Mouse (Mus musculus) yolk sac, embryonic 10.5 days (tissue): ENCODE results near the gene Slc26a8.

Source experiments
- DNase-seq: peaks from one replicate; pipeline ENCODE4 v3.0.0-alpha.2; 2017; ENCODE audit warnings: low spot score

Gene Slc26a8

DNA sequence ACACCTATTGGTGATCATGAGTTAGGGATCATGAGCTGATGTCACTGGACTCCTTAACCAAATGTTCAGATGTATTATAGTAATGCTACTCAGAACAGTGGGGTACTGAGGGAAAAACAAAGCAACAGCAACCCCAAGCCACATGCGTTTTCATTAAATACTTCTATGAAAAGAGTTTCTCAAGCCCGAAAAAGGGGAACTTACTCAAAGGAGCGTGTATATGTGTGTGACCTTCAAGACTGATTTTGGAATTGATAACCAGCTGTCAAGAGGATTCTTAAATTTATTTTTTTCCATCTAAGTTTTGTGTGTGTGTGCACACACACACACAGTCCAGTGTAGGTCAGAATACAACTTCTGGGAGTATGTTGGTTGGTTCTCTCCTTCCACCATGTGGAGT lies 49.9 kb downstream of the Slc26a8 start:
- no peak for DNase-seq

GRCm38 (mm10) chr17:28637711-28638690 lies 52.0 kb downstream of the Slc26a8 start:
- DNase-seq = no peak

DNA sequence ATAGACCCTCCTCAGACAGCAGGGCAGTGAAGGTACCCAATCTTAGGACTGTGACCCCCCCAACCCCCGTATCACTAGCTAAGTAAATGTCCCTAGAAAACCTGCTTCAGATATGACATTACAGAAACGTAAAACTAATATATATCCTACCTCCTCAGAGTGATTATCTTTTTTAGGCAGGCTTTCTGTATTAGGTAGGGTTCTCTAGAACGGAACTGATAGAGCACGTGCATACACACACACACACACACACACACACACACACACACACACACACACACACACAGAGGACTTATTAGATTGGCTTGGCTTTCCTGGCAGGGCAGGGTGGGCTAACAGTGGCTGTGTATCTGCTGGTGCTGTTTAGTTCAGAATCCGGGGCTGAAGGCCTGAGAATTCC lies 54.2 kb downstream of the Slc26a8 start:
- no peak for DNase-seq

DNA sequence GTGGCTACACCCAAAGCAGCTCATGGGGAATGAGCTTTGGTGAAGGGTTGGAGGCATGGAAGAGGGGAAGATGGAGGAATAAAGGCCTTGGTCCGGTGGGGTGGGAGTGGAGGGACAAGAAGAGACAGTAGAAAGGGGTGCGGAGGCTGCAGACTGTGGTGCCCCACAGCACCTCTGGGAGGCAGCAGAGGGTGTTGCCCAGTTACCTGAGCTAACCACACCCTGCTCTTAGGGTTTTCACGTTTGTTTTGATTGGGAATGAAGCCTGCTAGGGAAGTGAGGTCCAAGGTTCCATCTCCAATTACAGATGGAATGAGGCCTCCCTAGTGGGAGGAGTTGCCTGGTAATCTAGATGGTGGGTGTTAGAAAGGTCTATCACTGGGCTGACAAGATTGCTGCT lies 60.9 kb downstream of the Slc26a8 start:
- DNase-seq = no peak

GRCm38 (mm10) chr17:28628248-28629124 lies 61.5 kb downstream of the Slc26a8 start:
- DNase-seq = peak; percentile 29

GRCm38 (mm10) chr17:28626937-28627336 lies 63.1 kb downstream of the Slc26a8 start:
- no peak for DNase-seq

DNA sequence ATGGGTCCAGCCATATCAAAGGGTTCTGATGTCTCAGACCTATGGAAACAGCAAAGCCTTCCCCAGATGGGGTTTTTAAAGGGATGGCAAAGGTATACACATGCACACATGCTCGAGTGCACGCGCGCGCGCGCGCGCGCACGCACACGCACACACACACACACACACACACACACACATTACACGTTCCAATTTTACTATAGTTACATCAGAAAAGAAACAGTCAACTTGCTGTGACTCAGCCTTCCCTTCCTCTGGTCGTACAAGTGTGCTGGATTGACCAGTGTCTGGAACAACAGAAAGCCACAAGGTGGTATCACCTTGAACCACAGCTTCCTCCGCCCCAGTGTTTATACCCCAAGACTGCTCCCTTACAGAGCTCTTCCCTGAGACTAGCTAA lies 64.7 kb downstream of the Slc26a8 start:
- DNase-seq = no peak

DNA sequence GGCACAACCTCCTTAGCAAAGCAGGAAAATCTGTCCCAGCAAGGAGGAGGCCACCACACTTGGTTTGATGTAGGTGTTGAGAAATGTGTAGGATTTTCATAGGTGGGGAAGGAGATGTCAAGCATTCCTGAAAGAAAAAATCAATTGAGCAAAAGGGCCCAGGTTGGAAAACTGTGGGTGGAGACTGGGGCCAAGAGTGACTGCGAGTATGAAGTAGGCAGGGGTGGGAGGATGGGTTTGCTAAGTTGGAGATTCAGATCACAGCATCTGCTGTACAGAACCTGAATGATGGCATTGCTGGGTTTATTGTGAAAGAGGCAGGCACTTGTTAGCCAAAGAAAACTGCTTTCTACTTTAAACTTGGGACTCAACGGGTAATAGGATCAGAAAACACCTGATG lies 65.2 kb downstream of the Slc26a8 start:
- DNase-seq = no peak

- DNase-seq = peak; percentile 90
These were observed 67.7 kb downstream of the Slc26a8 start, which contains the start of gene Srpk1 for GRCm38 (mm10) chr17:28622300-28622759. TSS of gene Srpk1 (minus strand) at chr17:28622709.

DNA sequence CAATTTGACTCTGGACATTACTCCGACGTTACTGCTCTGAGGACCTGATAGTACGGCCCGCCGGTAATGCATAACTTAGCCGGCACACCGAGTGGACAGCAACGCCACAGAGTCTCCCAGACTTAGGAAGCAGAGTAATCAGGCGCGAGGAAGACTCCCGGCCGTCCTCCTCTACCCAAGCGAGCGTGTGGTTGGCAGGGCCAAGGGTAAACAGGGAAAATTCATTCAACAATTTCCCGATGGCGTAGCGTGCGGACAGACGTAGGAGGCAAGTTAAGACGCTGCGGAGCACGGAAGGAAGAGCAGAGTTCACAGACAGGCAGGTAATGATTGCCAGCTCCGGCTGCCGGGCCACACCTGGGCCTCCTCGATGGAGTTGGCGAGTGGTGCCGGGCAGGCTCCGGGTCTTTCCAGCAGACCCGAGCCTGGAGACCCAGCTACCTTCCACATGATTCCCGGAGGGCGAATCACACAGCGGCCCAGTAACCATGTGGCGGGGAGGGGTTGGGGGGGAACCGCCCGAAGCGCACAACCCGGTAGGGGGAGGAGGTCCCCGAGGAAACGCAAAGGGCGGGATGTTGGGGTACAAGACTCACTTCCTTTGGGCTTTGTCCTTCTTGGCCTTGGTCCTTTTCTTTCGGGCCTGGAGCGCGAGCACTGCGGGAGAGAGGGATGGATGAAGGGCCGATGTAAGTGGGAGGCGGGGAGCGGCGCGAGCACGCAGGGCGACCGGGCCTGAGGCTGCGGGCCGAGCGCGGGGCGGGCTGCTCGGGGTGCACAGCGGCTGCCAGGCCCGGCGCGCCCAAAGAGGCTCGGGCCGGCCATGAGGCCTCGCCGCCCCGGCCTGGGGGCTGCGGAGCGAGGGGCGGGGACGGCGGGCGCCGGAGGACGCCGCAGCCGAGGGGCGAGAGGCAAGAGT lies 68.4 kb downstream of the Slc26a8 start:
- DNase-seq = peak; percentile 77

DNA sequence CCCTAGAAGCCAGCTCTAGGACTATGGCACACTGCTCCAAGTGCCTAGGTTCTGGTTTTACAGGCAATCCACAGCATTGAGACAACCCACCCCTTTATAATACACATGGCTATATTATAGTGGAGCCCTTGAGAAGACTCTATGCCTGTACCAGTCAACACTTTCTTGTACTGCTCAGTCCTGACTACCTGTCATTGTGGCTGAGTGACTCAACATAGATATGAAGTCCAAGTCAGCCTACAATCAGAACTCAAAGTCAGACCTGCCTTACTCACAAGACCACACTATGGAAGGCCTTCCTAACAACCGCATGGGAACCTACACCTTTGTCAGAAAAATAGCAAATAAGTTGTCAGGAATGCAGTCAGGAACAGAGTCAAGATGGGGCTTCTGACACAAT lies 71.3 kb downstream of the Slc26a8 start:
- DNase-seq = no peak

GRCm38 (mm10) chr17:28618124-28618523 lies 71.9 kb downstream of the Slc26a8 start:
- peak; percentile 61 for DNase-seq

GRCm38 (mm10) chr17:28617636-28618035 lies 72.4 kb downstream of the Slc26a8 start:
- no peak for DNase-seq

- no peak for DNase-seq
These were observed 74.7 kb downstream of the Slc26a8 start for GRCm38 (mm10) chr17:28615332-28615731.

DNA sequence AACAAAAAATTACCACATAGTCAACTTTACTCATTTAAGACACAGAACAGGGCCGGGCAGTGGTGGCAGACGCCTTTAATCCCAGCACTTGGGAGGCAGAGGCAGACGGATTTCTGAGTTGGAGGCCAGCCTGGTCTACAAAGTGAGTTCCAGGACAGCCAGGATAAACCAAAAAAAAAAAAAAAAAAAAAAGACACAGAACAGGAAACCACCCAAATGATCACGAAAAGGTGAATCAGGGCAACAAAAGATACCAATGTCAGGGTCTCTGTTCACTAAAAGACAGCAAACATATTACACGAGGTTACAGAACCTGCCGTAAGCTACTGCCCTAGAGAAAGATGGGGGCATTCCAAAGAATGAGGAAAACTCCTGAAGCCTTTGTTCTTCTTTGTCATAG lies 76.9 kb downstream of the Slc26a8 start:
- no peak for DNase-seq

DNA sequence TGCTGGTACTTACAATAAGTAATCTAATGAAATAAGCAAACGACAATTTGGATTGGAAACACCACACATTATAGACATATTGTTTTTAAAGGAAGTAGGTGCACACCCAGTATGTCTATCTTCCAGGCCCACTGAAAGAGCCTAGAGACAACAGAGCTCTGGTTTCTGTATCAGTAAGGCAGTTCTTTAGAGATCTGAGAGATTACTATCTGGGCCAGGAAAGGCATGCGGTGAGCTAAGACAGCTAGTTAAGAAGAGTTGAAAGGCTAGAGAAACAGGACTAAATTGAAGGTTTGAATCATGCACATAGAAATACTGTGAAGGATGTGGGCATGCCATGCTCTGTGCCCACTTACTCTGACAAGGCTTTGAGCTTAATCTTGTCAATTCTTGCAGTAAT lies 77.4 kb downstream of the Slc26a8 start:
- DNase-seq = no peak

DNA sequence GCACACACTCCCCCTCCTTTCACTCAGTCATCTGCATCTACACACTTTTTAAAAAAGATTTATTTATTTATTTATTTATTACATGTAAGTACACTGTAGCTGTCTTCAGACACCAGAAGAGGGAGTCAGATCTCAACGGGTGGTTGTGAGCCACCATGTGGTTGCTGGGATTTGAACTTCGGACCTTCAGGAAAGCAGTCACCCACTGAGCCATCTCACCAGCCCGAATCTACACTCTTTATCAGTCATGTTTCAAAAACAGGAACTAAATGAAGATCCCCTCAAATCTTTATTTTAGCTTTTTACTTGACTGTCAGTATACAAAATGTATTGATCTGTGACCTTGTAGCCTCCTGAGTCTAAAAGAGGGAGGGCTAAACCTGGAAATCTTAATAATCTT lies 80.5 kb downstream of the Slc26a8 start:
- DNase-seq = no peak

DNA sequence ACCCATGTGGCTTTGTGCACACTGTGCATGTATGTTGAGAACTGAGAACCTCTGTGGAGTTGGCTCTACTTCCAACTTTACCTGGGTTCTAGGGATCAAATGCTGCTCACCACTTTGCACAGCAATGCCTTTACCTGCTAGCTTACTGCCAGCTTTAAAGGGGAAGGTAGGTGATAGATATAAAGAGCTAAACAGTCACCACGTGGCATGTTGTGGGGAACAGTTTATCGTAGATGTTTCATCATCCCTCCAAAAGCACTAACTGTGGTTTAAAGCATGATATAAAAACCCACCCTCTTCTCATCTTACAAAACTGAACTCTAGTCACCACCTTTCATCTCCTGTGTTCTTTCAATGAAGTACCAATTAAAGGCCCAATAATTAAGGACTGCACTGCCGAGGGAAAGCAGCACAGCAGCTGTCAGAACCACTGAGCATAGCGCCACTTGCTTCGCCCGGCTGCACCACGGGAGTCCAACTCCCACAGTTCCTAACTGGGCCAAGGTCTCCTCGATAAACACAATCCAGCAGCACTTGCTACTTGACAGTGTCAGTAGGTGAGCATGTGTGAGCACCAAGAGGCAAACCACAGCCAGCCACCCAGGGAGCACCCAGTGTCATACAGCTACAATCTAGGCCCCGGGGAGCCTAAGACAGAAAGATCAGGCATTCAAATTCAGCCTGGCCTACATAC lies 88.3 kb downstream of the Slc26a8 start:
- DNase-seq = no peak

GRCm38 (mm10) chr17:28600780-28601179 lies 89.3 kb downstream of the Slc26a8 start:
- no peak for DNase-seq

- DNase-seq = no peak
These were observed 96.1 kb downstream of the Slc26a8 start for GRCm38 (mm10) chr17:28593965-28594364.

GRCm38 (mm10) chr17:28592998-28593397 lies 97.0 kb downstream of the Slc26a8 start:
- DNase-seq = peak; percentile 76
